Mouse (Mus musculus) MEL (cell line): Measurements from ENCODE around the gene Nubpl.

Experiments
- CHD1 ChIP-seq: IDR thresholded peaks from 2 replicates; pipeline ENCODE4 v1.6.1; 2012; ENCODE audit warnings: low read depth, mild to moderate bottlenecking, inconsistent platforms, low read length, improper control_type of control experiment
- CTCF ChIP-seq, 3 experiments: IDR thresholded peaks in 2 of 3; conservative IDR thresholded peaks in 1 of 3; 2 replicates each; pipeline ENCODE4 v1.5.1; 2011 to 2012; ENCODE audit warnings: low read length in 3 of 3, low read depth in 2 of 3, mild to moderate bottlenecking in 2 of 3, improper control_type of control experiment in 1 of 3, inconsistent platforms in 1 of 3, mixed read lengths in 1 of 3, moderate library complexity in 1 of 3; ENCODE audit not compliant: control insufficient read depth in 1 of 3, insufficient read depth in 1 of 3, poor library complexity in 1 of 3, severe bottlenecking in 1 of 3
- EP300 ChIP-seq, 2 experiments: IDR thresholded peaks; 2 replicates each; pipeline ENCODE4 v1.6.1; 2011; ENCODE audit warnings: improper control_type of control experiment in 2 of 2, low read length in 2 of 2, low read depth in 1 of 2, mild to moderate bottlenecking in 1 of 2
- MAX ChIP-seq: IDR thresholded peaks from 2 replicates; pipeline ENCODE4 v1.6.1; 2011; ENCODE audit warnings: low read length, improper control_type of control experiment
- NELFE ChIP-seq: IDR thresholded peaks from 2 replicates; pipeline ENCODE4 v1.6.1; 2011; ENCODE audit warnings: low read depth, low read length, improper control_type of control experiment
- ZNF384 ChIP-seq: IDR thresholded peaks from 2 replicates; pipeline ENCODE4 v1.6.1; 2012; ENCODE audit warnings: low read depth, mild to moderate bottlenecking, inconsistent platforms, low read length, improper control_type of control experiment

- no peak for TF ChIP-seq EP300 (IDR thresholded peaks at IDR 0.05; ENCODE audit: low read depth in 1 of 2, low read length in 2 of 2)
- no peak for TF ChIP-seq NELFE
- TF ChIP-seq CHD1: no peak
- TF ChIP-seq ZNF384: no peak
- TF ChIP-seq MAX: no peak
- TF ChIP-seq CTCF (IDR thresholded peaks at IDR 0.05 in 2 of 3, conservative IDR thresholded peaks at IDR 0.05 in 1 of 3; ENCODE audit: control insufficient read depth in 1 of 3, insufficient read depth in 1 of 3, low read depth in 2 of 3, low read length in 3 of 3, poor library complexity in 1 of 3, severe bottlenecking in 1 of 3): no peak
Observed at GRCm38 (mm10) chr12:52132256-52132655, 34.7 kb downstream of the Nubpl start.
